Mouse (Mus musculus) cerebellum, adult 9-11 months (tissue): ENCODE measurements around the gene Trnau1ap.
A peak's percentile ranks its signal among the peaks of the same experiment; 100 is the strongest.

Experiments
- DNase-seq: peaks from one replicate; pipeline ENCODE4 v3.0.0; 2022

Gene Trnau1ap

DNA sequence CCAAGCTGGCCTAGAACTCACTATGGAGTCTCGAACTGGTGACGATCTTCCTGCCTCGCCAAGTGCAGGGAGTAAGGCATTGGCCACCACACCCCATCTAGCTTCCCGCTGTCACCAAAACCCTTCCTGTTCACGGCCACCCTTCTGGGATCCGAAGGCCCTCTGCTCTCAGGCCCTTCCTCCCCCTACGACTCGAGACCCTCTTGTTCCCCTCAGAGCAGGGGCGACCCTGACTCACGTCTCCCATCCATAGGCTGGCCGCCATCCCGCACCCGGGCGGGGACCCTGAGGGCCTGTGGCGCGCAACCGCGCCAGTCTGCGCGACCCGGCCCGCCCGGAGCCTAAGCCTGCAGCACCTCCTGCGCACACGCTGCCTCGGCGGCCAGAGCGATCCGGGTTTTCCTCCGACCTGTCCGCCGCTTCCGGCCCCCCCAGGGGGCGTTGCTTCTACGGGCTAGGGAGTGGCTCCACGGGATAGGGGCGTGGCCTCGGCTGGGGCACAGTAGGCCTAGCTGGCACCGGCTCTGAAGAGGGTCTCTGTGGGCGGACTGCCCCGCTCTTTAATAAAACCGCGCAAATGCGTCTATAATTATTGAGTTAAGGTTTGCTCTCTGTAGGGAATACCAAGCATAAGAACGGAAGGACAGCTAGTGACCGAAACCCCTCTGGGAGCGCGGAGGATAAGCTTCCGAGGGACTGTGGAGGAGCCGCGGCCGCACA is at the start of gene Trnau1ap:
Gene Trnau1ap, minus strand, starts transcription at position 424 of the 720 bp plus-strand sequence.
- peak; percentile 87 for DNase-seq

- DNase-seq = no peak
These were observed 44.5 kb upstream of the Trnau1ap start for GRCm38 (mm10) chr4:132373820-132374219.

DNA sequence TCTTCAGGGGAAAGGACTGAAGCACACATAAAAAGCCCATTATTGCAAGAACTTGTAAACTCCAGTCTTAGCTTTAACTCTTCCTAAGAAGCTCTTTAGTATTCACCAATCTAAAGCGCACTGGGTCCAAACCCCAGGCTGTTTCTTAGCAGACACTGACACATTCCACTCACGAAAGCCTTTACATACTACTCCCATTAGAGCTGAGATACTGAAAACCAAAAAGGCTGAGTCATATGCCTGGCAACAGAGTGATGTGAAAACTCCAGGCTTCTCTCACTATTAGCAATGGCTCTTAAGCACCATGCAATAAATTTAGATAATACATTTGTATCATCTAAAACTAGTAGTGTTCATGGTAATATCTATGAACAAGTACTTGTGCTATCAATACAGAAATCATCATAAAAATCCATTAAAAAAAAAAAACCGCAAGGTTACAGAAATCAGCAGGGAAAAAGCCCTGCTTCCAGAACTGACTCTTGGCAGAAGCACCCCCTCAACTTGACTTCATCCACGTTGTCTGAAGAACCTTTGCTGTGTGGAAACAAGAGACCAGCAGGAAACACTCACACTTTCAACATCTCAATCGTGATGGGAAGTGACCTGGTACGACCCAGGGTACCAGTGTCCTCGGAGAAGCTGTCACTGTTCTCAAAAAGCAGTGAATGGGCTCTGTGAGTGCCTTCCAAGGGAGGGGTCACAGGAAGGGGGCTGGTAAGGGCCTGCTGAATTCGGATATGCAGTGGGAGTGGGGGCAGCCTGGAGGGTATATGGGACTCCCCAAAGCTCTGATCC is 40.8 kb upstream of the Trnau1ap start:
- no peak for DNase-seq

- no peak for DNase-seq
These were observed 38.3 kb upstream of the Trnau1ap start for GRCm38 (mm10) chr4:132367480-132368201.

GRCm38 (mm10) chr4:132365450-132366060 is 36.2 kb upstream of the Trnau1ap start:
- no peak for DNase-seq

DNA sequence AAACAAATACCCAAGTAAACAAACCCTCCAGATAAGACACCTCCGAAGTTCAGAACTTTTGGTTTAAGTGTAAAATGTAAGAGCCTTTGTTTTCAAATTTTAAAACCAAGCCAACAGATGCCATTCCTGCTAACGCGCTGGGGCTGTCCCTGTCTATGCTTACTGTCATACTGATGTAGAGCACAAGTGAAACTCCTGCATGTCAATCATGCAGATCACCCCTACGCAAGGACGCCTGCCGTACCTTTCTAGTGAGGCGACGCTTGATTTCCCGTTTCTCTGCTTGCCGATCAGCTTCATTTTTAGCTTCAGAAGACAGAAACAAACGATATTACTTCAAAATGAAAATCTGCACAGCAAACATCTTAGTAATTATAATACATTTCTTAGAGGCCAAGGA is 34.1 kb upstream of the Trnau1ap start:
- DNase-seq = no peak

DNA sequence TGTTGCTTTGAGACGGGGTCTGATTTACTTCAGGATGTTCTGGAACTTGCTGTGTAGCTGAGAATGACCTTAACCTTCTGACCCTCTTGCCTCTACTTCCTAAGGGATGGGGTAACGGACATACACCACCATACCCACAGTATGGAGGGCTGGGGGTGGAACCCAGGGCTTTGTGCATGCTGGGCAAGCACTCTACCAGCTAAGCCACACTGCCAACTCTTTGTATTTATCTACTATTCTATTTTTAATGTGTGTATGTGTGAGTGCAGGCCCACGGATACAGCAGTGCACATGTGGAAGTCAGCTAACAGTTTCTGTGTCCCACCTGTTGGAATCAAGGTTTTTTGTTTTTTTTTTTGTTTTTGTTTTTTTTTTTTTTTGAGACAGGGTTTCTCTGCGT is 30.2 kb upstream of the Trnau1ap start:
- no peak for DNase-seq

DNA sequence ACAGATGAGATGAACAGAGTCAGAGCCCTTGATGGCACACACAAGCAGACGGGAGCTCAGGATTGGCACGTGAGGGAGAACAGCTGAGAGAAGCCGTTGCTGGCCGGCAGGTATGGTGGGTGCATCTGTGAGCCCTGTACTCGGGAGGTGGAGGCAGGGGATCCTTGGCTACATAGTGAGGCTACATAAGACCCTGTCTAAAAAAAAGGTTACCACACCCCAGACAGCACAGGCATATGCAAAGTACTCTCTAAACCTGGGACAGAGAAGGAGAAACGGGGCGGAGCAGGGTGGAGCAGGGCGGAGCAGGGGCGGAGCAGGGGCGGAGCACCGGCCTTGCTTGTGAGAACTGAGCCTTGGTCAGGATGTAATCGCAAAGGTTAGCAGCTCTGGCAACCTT is 26.8 kb upstream of the Trnau1ap start:
- DNase-seq = no peak

DNA sequence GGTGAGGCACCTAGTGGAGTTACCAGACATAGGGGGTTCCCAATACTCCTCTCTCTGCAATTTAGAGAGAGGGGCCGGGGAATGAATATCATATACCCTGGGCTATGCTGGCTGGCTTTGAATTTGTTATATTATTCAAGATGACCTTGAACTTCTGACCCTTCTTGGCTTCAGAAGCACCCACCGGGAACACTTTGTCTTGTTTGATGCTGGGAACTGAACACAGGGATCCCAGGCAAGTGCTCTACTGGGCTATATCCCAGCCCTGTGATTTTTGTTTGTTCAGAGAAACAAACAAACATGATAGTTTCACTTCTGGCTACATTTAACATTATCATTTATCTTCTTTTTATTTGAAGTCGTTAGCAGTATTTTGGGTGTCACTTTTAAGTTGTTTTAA is 26.1 kb upstream of the Trnau1ap start:
- no peak for DNase-seq

DNA sequence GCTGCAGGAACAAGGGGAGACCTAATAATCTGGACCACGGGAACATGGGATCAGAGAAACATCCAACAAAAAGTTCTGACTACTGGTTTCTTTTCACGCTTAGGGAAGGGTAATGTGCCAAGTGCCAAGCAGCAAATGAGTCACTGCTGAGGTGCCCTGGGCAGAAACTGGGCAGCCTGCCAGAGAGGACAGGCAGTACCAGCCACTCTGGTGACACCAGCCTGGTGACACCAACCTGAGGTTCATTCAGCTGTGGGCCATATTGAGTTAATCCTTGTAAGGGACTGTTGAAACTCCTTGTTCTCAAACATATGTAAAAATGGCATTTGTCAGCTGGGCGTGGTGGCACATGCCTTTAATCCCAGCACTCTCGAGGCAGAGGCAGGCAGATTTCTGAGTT is 25.2 kb upstream of the Trnau1ap start:
- peak; percentile 46 for DNase-seq

DNA sequence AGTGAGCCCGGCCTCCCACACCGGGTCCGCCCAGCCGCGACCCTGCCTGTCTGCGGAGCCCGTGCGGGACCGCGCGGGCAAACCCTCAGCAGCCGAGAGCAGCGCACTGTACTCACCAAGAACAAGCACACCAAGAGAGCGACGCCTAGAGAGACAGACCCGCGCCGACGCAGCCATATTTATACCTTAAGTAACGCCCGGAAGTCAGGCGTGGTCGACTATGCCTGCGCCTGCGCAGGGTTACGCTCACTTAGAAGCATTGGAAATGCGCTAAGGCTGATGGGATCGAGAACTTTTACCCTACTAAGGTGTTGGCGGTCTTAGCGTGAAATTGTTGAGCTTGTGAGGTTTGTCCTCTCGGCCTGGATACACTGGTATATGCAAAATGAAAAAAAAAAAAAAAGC is 24.1 kb upstream of the Trnau1ap start, which contains the start of gene Rcc1:
Gene Rcc1, minus strand, starts transcription at position 125 of the 405 bp plus-strand sequence.
- DNase-seq = peak; percentile 86

DNA sequence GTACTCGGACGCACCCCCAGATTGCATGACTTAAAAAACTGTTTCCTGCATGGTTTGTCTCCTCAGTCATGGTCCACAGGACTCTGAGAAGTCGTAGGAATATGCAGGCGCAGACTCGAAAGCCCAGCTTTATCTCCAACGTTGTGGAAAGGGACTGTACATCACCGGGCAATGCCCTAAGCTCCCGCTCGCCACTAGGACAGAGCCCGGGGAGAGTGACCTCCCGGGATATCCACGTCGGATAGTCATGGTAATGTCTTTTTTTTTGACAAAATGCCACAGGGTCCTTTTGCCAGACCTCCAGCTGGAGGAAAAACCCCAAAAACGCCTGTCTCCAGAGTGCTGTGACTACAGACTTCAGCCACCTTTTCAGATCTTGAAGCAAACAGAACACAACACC is 23.4 kb upstream of the Trnau1ap start:
- DNase-seq = peak; percentile 33

DNA sequence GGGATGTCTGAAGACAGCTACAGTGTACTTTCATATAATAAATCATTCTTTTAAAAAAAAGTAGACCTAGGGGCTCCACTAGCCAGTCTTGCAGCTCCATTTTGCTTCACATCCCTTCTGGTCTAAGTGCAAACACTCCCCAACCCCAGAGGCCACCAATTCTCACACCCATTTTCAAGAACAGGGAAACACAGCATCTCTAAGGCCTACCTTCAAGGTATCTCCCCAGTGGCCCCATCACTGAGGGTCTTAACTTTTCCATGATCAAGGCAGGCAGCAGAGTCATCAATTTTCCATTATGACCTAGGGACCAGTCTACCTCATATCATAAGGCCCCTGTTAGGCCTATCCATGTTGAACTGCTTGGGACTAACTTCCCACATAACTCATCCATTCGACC is 22.1 kb upstream of the Trnau1ap start:
- no peak for DNase-seq

DNA sequence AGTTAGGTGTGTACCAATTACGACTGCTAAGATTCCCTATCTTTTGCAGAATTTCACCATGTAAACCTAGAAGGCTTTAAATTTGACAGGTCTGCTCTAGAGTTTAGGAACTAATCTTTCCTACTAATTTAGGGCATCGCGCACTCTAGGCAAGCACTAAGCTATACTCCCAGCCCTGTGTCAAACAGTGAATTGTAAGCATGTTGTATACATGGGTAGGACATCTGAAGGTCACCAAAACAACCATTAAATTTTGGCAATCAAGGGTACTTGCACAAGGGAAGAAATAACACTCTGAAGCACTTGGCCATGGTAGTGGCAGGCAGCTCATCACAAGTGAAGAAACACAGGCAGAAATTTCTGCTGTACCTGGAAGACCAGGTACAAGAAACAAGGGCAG is 21.5 kb upstream of the Trnau1ap start:
- DNase-seq = no peak

- no peak for DNase-seq
These were observed 20.9 kb upstream of the Trnau1ap start for GRCm38 (mm10) chr4:132350123-132350740.

DNA sequence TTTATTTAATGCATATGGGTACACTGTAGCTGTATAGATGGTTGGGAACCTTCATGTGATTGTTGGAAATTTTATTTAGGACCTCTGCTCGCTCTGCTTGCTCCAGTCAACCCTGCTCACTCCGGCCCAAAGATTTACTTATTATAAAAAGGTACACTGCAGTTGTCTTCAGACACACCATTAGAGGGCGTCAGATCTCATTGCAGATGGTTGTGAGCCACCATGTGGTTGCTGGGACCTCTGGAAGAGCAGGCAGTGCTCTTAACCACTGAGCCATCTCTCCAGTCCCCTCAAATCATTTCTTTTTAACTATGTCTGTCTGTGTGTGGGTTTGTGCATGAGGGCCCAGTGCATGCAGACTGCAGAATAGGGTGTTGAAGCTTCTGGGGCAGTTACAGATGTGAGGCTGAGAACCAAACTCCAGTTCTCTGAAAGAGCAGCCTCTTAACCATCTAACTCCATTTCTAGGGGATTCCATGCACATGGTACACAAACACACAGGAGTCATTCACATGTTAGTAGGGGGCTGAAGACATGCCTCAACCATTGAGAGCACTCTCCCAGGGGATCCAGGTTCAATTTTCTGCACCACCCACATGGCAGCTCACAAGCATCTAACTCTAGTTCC is 20.3 kb upstream of the Trnau1ap start:
- no peak for DNase-seq

DNA sequence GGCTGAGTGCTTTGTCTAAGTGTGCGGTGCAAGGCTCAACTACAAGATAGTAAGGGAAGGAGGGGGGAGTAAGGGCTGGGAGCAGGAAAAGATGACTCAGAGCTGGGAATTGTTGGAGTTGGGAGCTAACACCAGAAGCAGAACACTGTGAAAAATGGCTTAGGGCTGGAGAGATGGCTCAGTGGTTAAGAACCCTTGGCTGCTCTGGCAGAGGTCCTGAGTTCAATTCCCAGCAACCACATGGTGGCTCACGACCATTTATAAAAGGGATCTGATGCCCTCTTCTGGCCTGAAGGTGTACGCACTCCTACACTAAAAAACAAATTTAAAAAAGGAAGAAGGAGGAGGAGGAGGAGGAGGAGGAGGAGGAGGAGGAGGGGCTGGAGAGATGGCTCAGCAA is 17.3 kb upstream of the Trnau1ap start:
- DNase-seq = no peak

- DNase-seq = no peak
These were observed 16.9 kb upstream of the Trnau1ap start for GRCm38 (mm10) chr4:132346261-132346660.

DNA sequence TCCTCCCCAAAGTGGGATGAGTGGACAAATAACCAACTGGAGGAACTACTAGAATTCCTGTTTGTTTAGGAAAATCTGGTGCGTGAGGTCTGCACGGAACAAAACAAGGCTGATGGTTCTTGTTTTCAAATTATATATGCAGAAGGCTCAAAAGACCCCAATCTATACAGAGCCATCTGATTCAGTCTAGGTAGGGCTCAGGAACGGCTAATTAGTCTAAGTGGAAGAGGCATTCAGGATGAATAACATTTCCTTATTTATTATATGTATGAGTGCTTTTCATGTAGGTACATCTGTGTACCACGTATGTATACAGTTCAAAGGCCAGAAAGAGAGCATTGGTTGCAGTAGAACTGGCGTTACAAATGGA is 16.5 kb upstream of the Trnau1ap start:
- DNase-seq = no peak

GRCm38 (mm10) chr4:132345135-132345842 is 16.0 kb upstream of the Trnau1ap start:
- DNase-seq = peak; percentile 92

DNA sequence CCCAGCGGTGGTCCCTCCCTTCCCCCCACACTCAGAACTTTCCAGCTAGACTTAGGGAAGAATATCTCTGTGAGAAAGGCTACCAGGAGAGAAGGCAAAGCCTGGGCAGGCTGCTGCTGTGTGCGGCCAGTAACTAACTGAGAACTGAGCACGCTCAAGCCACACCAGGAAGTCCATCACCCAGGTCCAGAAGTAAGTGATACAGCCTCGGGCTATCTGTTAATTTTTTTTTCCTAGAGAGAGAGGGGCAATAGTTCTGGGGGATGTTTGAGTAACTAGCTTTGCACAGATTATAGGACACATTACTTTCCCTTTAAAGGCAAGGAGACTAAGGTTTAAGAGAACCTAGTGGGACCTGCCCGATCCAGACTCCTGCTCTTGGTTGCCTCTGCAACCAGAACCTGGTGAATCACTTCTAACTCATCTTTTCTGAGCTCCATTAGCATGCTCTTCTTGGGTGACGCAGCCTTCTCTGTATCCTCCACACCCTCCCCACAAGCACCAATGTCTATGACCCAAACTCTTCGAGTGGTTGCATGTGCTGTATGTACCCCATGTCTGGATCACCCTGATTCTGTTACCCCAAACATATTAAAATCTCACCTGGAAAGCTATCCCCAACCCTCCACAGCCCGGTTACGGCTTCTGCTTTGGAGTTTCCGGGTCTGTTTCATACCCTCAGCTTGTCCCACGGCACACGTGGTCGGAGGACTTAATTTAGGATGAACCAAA is 15.2 kb upstream of the Trnau1ap start:
- no peak for DNase-seq
